ENCODE assay signal across 8 mouse cellular contexts in genomic region chr16:90386514-90387160, GRCm38 (mm10). TPM values are rescaled to one million over a fixed set of nuclear protein-coding genes. Genes with fewer than 3 reads are reported as not detected.
A peak's percentile ranks its signal among the peaks of the same experiment; 100 is the strongest.
DNase-seq lines count a peak whose midpoint lies in the region; ATAC-seq and TF ChIP-seq lines count a peak whose summit lies in the region.

No protein-coding gene starts in this region.

- intact Hi-C loops in gastrocnemius, postnatal 14 days (cut with DNase I; ENCODE audit: low total_unique reads) = no loop called here

- H3K27ac ChIP-seq in intestine, postnatal 0 days (ENCODE audit: low read depth, low read length) = peak overlapping the region; percentile 62
- H3K27ac ChIP-seq in liver, embryonic 15.5 days (replicated peaks) = peak overlapping the region; percentile 69
- H3K27ac ChIP-seq in neural tube, embryonic 15.5 days (replicated peaks) = peak overlapping the region; percentile 87

- DNase-seq in gastrocnemius, postnatal 14 days = peak; percentile 43
- DNase-seq in gastrocnemius, adult 18-20 months (ENCODE audit: low spot score) = no peak
- DNase-seq in cerebellum, postnatal 14 days = peak; percentile 57 to 67
- peak; percentile 17 for DNase-seq in gastrocnemius, postnatal 25 days
- peak; percentile 74 for DNase-seq in thymus, postnatal 4 days

- peak; percentile 72 for TF ChIP-seq CTCF in intestine, postnatal 0 days (IDR thresholded peaks at IDR 0.05; ENCODE audit: low read depth)

- H3K4me3 ChIP-seq in intestine, postnatal 0 days (ENCODE audit: low read depth, low read length) = peak overlapping the region; percentile 84
- H3K4me3 ChIP-seq in liver, embryonic 15.5 days (replicated peaks) = peak overlapping the region; percentile 58
- H3K4me3 ChIP-seq in neural tube, embryonic 15.5 days (replicated peaks) = peak overlapping the region; percentile 85

- peak; percentile 30; the same call in 1 of the 2 replicates for ATAC-seq in intestine, postnatal 0 days
- ATAC-seq in liver, embryonic 15.5 days (ENCODE audit: insufficient read depth) = peak; percentile 19
- peak; percentile 58 for ATAC-seq in neural tube, embryonic 15.5 days (ENCODE audit: low FRiP score)

- peak overlapping the region; percentile 74 for H3K9ac ChIP-seq in intestine, postnatal 0 days (ENCODE audit: low read depth, low read length)
- peak overlapping the region; percentile 45 for H3K9ac ChIP-seq in liver, embryonic 15.5 days
- H3K9ac ChIP-seq in neural tube, embryonic 15.5 days (replicated peaks) = peak overlapping the region; percentile 89

- no peaks in the 10 kb centered on the region for H3K36me3 ChIP-seq in intestine, postnatal 0 days (ENCODE audit: control insufficient read depth, insufficient read depth)
- H3K36me3 ChIP-seq in liver, embryonic 15.5 days (replicated peaks) = no peaks in the 10 kb centered on the region
- H3K36me3 ChIP-seq in neural tube, embryonic 15.5 days = peaks cover 6% of the 10 kb centered on the region; the same call in 1 of the 2 replicates

- no peaks in the 10 kb centered on the region for H3K4me1 ChIP-seq in intestine, postnatal 0 days (replicated peaks; ENCODE audit: control insufficient read depth, insufficient read depth, low read length)
- H3K4me1 ChIP-seq in liver, embryonic 15.5 days (replicated peaks) = peaks cover 3% of the 10 kb centered on the region
- H3K4me1 ChIP-seq in neural tube, embryonic 15.5 days = peaks cover 54% of the 10 kb centered on the region

- no peaks in the 10 kb centered on the region for H3K27me3 ChIP-seq in intestine, postnatal 0 days (replicated peaks; ENCODE audit: control insufficient read depth, insufficient read depth, low read length)
- H3K27me3 ChIP-seq in liver, embryonic 15.5 days = peaks cover 79% of the 10 kb centered on the region
- H3K27me3 ChIP-seq in neural tube, embryonic 15.5 days (replicated peaks) = peaks cover 13% of the 10 kb centered on the region

- WGBS in intestine, postnatal 0 days = under 1% methylated on average over 44 of the region's 49 CpGs
- WGBS in liver, embryonic 15.5 days (ENCODE audit: insufficient replicate concordance) = 1% methylated on average over 45 of the region's 49 CpGs
- WGBS in neural tube, embryonic 15.5 days = under 1% methylated on average over 49 of the region's 49 CpGs

- peak overlapping the region; percentile 97 for H3K4me2 ChIP-seq in intestine, postnatal 0 days (replicated peaks; ENCODE audit: low read depth)
- peak overlapping the region; percentile 61 for H3K4me2 ChIP-seq in liver, embryonic 15.5 days
- H3K4me2 ChIP-seq in neural tube, embryonic 15.5 days = peak overlapping the region; percentile 91

- H3K9me3 ChIP-seq in intestine, postnatal 0 days (ENCODE audit: control insufficient read depth) = no peaks in the 10 kb centered on the region
- H3K9me3 ChIP-seq in liver, embryonic 15.5 days (replicated peaks) = no peaks in the 10 kb centered on the region
- no peaks in the 10 kb centered on the region for H3K9me3 ChIP-seq in neural tube, embryonic 15.5 days (replicated peaks)

RNA-seq across cellular contexts. Expression of gene Hunk, which starts 0.8 kb away (rescaled TPM):
- 1 to 10 TPM; 3.1 to 3.7 TPM for total RNA-seq in gastrocnemius, postnatal 14 days (2021)
- total RNA-seq in gastrocnemius, adult 18-20 months (2021) = under 1 TPM; 0.17 to 0.32 TPM
- total RNA-seq in gastrocnemius, postnatal 25 days (2021) = under 1 TPM; 0.67 to 0.74 TPM
- polyA plus RNA-seq in intestine, postnatal 0 days (2015; fragmentation: Nextera tagmentation; extraction: Ambion mirVana) = 1.9 and 2.0 TPM in 2 replicates
- 1.2 and 1.3 TPM in 2 replicates for polyA plus RNA-seq in liver, embryonic 15.5 days (2015; fragmentation: Nextera tagmentation; extraction: Ambion mirVana)
- 5.1 and 6.1 TPM in 2 replicates for polyA plus RNA-seq in neural tube, embryonic 15.5 days (2015; fragmentation: Nextera tagmentation; extraction: Ambion mirVana)
